Mouse (Mus musculus): Measurements from ENCODE around the gene Pmis2. TPM values are rescaled to one million over a fixed set of nuclear protein-coding genes. Genes with fewer than 3 reads are reported as not detected.

Pmis2 gene
- polyA plus RNA-seq, 1 experiment from 2014 or later: not detected

- H3K36me3 ChIP-seq (ENCODE audit: control insufficient read depth, insufficient read depth, low read length): no peaks in the 10 kb centered on the region
- no peak for ATAC-seq (replicated peaks; ENCODE audit: low FRiP score, low TSS enrichment, low read depth)
- DNase-seq (ENCODE audit: low spot score): no peak
- no peak overlapping the region for H3K4me2 ChIP-seq (ENCODE audit: low read length)
- H3K27ac ChIP-seq (ENCODE audit: low read depth): no peak overlapping the region
- no peaks in the 10 kb centered on the region for H3K4me1 ChIP-seq (replicated peaks; ENCODE audit: control insufficient read depth, insufficient read depth, low read length)
- H3K9me3 ChIP-seq (ENCODE audit: control insufficient read depth, low read length): no peaks in the 10 kb centered on the region
- no peak overlapping the region for H3K9ac ChIP-seq (ENCODE audit: low read length)
- H3K27me3 ChIP-seq (replicated peaks; ENCODE audit: control insufficient read depth, insufficient read depth, low read length): no peaks in the 10 kb centered on the region
- 59% methylated on average over 5 of the region's 5 CpGs for WGBS
- H3K4me3 ChIP-seq (ENCODE audit: low read depth, low read length): no peak overlapping the region
Measured at GRCm38 (mm10) chr7:30698101-30698500, 26.7 kb upstream of the Pmis2 start.

- 74% methylated on average over 6 of the region's 6 CpGs for WGBS
- no peaks in the 10 kb centered on the region for H3K4me1 ChIP-seq (replicated peaks; ENCODE audit: control insufficient read depth, insufficient read depth, low read length)
- ATAC-seq (replicated peaks; ENCODE audit: low FRiP score, low TSS enrichment, low read depth): no peak
- H3K36me3 ChIP-seq (ENCODE audit: control insufficient read depth, insufficient read depth, low read length): no peaks in the 10 kb centered on the region
- peaks cover 15% of the 10 kb centered on the region for H3K27me3 ChIP-seq (replicated peaks; ENCODE audit: control insufficient read depth, insufficient read depth, low read length)
- H3K9me3 ChIP-seq (ENCODE audit: control insufficient read depth, low read length): no peaks in the 10 kb centered on the region
- H3K27ac ChIP-seq (ENCODE audit: low read depth): no peak overlapping the region
- no peak overlapping the region for H3K9ac ChIP-seq (ENCODE audit: low read length)
- no peak overlapping the region for H3K4me3 ChIP-seq (ENCODE audit: low read depth, low read length)
- DNase-seq (ENCODE audit: low spot score): no peak
- no peak overlapping the region for H3K4me2 ChIP-seq (ENCODE audit: low read length)
Measured at GRCm38 (mm10) chr7:30688325-30688724, 16.9 kb upstream of the Pmis2 start.

GRCm38 (mm10) chr7:30683425-30683824 is 12.0 kb upstream of the Pmis2 start:
- DNase-seq (ENCODE audit: low spot score): no peak
- H3K4me3 ChIP-seq (ENCODE audit: low read depth, low read length): no peak overlapping the region
- no peaks in the 10 kb centered on the region for H3K36me3 ChIP-seq (ENCODE audit: control insufficient read depth, insufficient read depth, low read length)
- H3K9ac ChIP-seq (ENCODE audit: low read length): no peak overlapping the region
- ATAC-seq (replicated peaks; ENCODE audit: low FRiP score, low TSS enrichment, low read depth): no peak
- H3K27me3 ChIP-seq (replicated peaks; ENCODE audit: control insufficient read depth, insufficient read depth, low read length): peaks cover 15% of the 10 kb centered on the region
- H3K4me2 ChIP-seq (ENCODE audit: low read length): no peak overlapping the region
- H3K27ac ChIP-seq (ENCODE audit: low read depth): no peak overlapping the region
- WGBS: 77% methylated on average over 2 of the region's 2 CpGs
- peaks cover 2% of the 10 kb centered on the region; the same call in 1 of the 2 replicates for H3K9me3 ChIP-seq (ENCODE audit: control insufficient read depth, low read length)
- H3K4me1 ChIP-seq (replicated peaks; ENCODE audit: control insufficient read depth, insufficient read depth, low read length): no peaks in the 10 kb centered on the region

- Histone ChIP-seq H3K4me1 (replicated peaks; ENCODE audit: control insufficient read depth, insufficient read depth, low read length) (no peaks in the 10 kb centered on the region), H3K27me3 (replicated peaks; ENCODE audit: control insufficient read depth, insufficient read depth, low read length) (0 out of 2 replicates have a peak, but pooled peaks cover under 1% of the 10 kb centered on the region), H3K4me3 (ENCODE audit: low read depth, low read length) (no peak overlapping the region), H3K36me3 (ENCODE audit: control insufficient read depth, insufficient read depth, low read length) (no peaks in the 10 kb centered on the region), H3K9ac (ENCODE audit: low read length) (no peak overlapping the region), H3K9me3 (ENCODE audit: control insufficient read depth, low read length) (peaks cover 3% of the 10 kb centered on the region; the same call in 1 of the 2 replicates), H3K4me2 (ENCODE audit: low read length) (no peak overlapping the region), H3K27ac (ENCODE audit: low read depth) (no peak overlapping the region)
- no peak for DNase-seq (ENCODE audit: low spot score)
- no peak for ATAC-seq (replicated peaks; ENCODE audit: low FRiP score, low TSS enrichment, low read depth)
- 54% methylated on average over 5 of the region's 5 CpGs for WGBS
Measured at GRCm38 (mm10) chr7:30681897-30682296, 10.5 kb upstream of the Pmis2 start.

GRCm38 (mm10) chr7:30678263-30678975 is 7.0 kb upstream of the Pmis2 start:
- H3K4me1 ChIP-seq (replicated peaks; ENCODE audit: control insufficient read depth, insufficient read depth, low read length): no peaks in the 10 kb centered on the region
- ATAC-seq (replicated peaks; ENCODE audit: low FRiP score, low TSS enrichment, low read depth) (no peak), DNase-seq (ENCODE audit: low spot score) (no peak)
- no peak overlapping the region for H3K9ac ChIP-seq (ENCODE audit: low read length)
- H3K4me2 ChIP-seq (ENCODE audit: low read length): no peak overlapping the region
- WGBS: 66% methylated on average over 5 of the region's 5 CpGs
- peaks cover 3% of the 10 kb centered on the region; the same call in 1 of the 2 replicates for H3K9me3 ChIP-seq (ENCODE audit: control insufficient read depth, low read length)
- no peak overlapping the region for H3K4me3 ChIP-seq (ENCODE audit: low read depth, low read length)
- H3K27me3 ChIP-seq (replicated peaks; ENCODE audit: control insufficient read depth, insufficient read depth, low read length): no peaks in the 10 kb centered on the region
- H3K27ac ChIP-seq (ENCODE audit: low read depth): no peak overlapping the region
- no peaks in the 10 kb centered on the region for H3K36me3 ChIP-seq (ENCODE audit: control insufficient read depth, insufficient read depth, low read length)

- WGBS: 41% methylated on average over 3 of the region's 3 CpGs
- no peaks in the 10 kb centered on the region for H3K9me3 ChIP-seq (ENCODE audit: control insufficient read depth, low read length)
- no peak for DNase-seq (ENCODE audit: low spot score)
- no peaks in the 10 kb centered on the region for H3K27me3 ChIP-seq (replicated peaks; ENCODE audit: control insufficient read depth, insufficient read depth, low read length)
- H3K9ac ChIP-seq (ENCODE audit: low read length): no peak overlapping the region
- no peak for ATAC-seq (replicated peaks; ENCODE audit: low FRiP score, low TSS enrichment, low read depth)
- no peak overlapping the region for H3K27ac ChIP-seq (ENCODE audit: low read depth)
- no peaks in the 10 kb centered on the region for H3K36me3 ChIP-seq (ENCODE audit: control insufficient read depth, insufficient read depth, low read length)
- no peak overlapping the region for H3K4me2 ChIP-seq (ENCODE audit: low read length)
- H3K4me1 ChIP-seq (replicated peaks; ENCODE audit: control insufficient read depth, insufficient read depth, low read length): no peaks in the 10 kb centered on the region
- no peak overlapping the region for H3K4me3 ChIP-seq (ENCODE audit: low read depth, low read length)
Measured at GRCm38 (mm10) chr7:30669229-30669628, 2.2 kb downstream of the Pmis2 start.

GRCm38 (mm10) chr7:30665321-30665720 is 6.1 kb downstream of the Pmis2 start:
- peak overlapping the region; percentile 83 for H3K4me2 ChIP-seq (ENCODE audit: low read length)
- 0 out of 2 replicates have a peak, but pooled peaks have one; percentile 52 for ATAC-seq (replicated peaks; ENCODE audit: low FRiP score, low TSS enrichment, low read depth)
- peak; percentile 56 for DNase-seq (ENCODE audit: low spot score)
- H3K9me3 ChIP-seq (ENCODE audit: control insufficient read depth, low read length): no peaks in the 10 kb centered on the region
- H3K9ac ChIP-seq (ENCODE audit: low read length): peak overlapping the region; percentile 58
- peaks cover 16% of the 10 kb centered on the region for H3K36me3 ChIP-seq (ENCODE audit: control insufficient read depth, insufficient read depth, low read length)
- no peak overlapping the region for H3K27ac ChIP-seq (ENCODE audit: low read depth)
- WGBS: 5% methylated on average over 11 of the region's 11 CpGs
- H3K27me3 ChIP-seq (replicated peaks; ENCODE audit: control insufficient read depth, insufficient read depth, low read length): no peaks in the 10 kb centered on the region
- H3K4me1 ChIP-seq (replicated peaks; ENCODE audit: control insufficient read depth, insufficient read depth, low read length): no peaks in the 10 kb centered on the region
- peak overlapping the region; percentile 58 for H3K4me3 ChIP-seq (ENCODE audit: low read depth, low read length)

- Histone ChIP-seq H3K9ac (ENCODE audit: low read length) (peak within 1 kb of the TSS; percentile 58), H3K27me3 (replicated peaks; ENCODE audit: control insufficient read depth, insufficient read depth, low read length) (no peaks in the 10 kb centered on the region), H3K36me3 (ENCODE audit: control insufficient read depth, insufficient read depth, low read length) (peaks cover 23% of the 10 kb centered on the region), H3K4me3 (ENCODE audit: low read depth, low read length) (peak within 1 kb of the TSS; percentile 58), H3K9me3 (ENCODE audit: control insufficient read depth, low read length) (no peaks in the 10 kb centered on the region), H3K4me2 (ENCODE audit: low read length) (peak within 1 kb of the TSS; percentile 83), H3K27ac (ENCODE audit: low read depth) (no peak within 1 kb of the TSS), H3K4me1 (replicated peaks; ENCODE audit: control insufficient read depth, insufficient read depth, low read length) (no peaks in the 10 kb centered on the region)
- DNase-seq (ENCODE audit: low spot score) (peak; percentile 99), ATAC-seq (replicated peaks; ENCODE audit: low FRiP score, low TSS enrichment, low read depth) (peak; percentile 91)
- WGBS: 1% methylated on average over 34 of the region's 34 CpGs
Measured at GRCm38 (mm10) chr7:30664529-30665200, 6.7 kb downstream of the Pmis2 start, which contains the start of gene Haus5. TSS of gene Haus5 (minus strand) at chr7:30664994.

Data from intestine, embryonic 14.5 days (tissue).